Mouse (Mus musculus) CH12.LX (cell line): ENCODE measurements around the gene Mybpc1. TPM values are rescaled to one million over a fixed set of nuclear protein-coding genes. Genes with fewer than 3 reads are reported as not detected.

Source experiments
- DNase-seq: peaks from one replicate; pipeline ENCODE4 v3.0.0-alpha.2; 2013; ENCODE audit errors: extremely low read depth
- H3K27ac ChIP-seq: 2 replicates; pipeline ENCODE4 v1.5.1; 2012; ENCODE audit warnings: low read depth, mild to moderate bottlenecking, control low read depth, moderate library complexity; ENCODE audit not compliant: insufficient read depth
- H3K27me3 ChIP-seq: replicated peaks from 2 replicates; pipeline ENCODE3; 2012; ENCODE audit warnings: inconsistent platforms
- H3K36me3 ChIP-seq, 2 experiments: replicated peaks in 1 of 2; 2 replicates each; pipeline versions ENCODE3 to v1.6.1; 2012; ENCODE audit warnings: inconsistent platforms in 1 of 2, low read length in 1 of 2, mild to moderate bottlenecking in 1 of 2, mixed read lengths in 1 of 2, moderate library complexity in 1 of 2; ENCODE audit not compliant: control insufficient read depth in 1 of 2, insufficient read depth in 1 of 2
- H3K4me1 ChIP-seq, 2 experiments: 2 replicates each; pipeline ENCODE4 v1.6.1; 2012; ENCODE audit warnings: inconsistent platforms in 1 of 2, moderate library complexity in 1 of 2; ENCODE audit not compliant: insufficient read depth in 2 of 2, control insufficient read depth in 1 of 2
- H3K4me2 ChIP-seq: 2 replicates; pipeline ENCODE4 v1.6.1; 2012; ENCODE audit warnings: low read depth, mild to moderate bottlenecking, control low read depth; ENCODE audit not compliant: poor library complexity, insufficient read depth, severe bottlenecking
- H3K4me3 ChIP-seq, 3 experiments: fragments of 150-350 bp in 1 of 3; sonication (generic) in 1 of 3; replicated peaks in 1 of 3; 2 replicates each; pipeline versions ENCODE3 to v1.5.1; 2011 to 2012; ENCODE audit warnings: low read depth in 2 of 3, low read length in 2 of 3, mild to moderate bottlenecking in 2 of 3, moderate library complexity in 2 of 3, control low read depth in 1 of 3, improper control_type of control experiment in 1 of 3, inconsistent platforms in 1 of 3, mixed read lengths in 1 of 3; ENCODE audit not compliant: poor library complexity in 1 of 3
- H3K79me2 ChIP-seq: replicated peaks from 2 replicates; pipeline ENCODE4 v1.6.1; 2012; ENCODE audit warnings: mild to moderate bottlenecking, moderate library complexity; ENCODE audit not compliant: control insufficient read depth, poor library complexity, insufficient read depth, severe bottlenecking; ENCODE audit errors: extremely low read depth
- H3K9ac ChIP-seq: 2 replicates; pipeline ENCODE4 v1.6.1; 2012; ENCODE audit warnings: low read depth, mild to moderate bottlenecking, control low read depth, moderate library complexity; ENCODE audit not compliant: insufficient read depth
- H3K9me3 ChIP-seq: replicated peaks from 2 replicates; pipeline ENCODE3; 2012; ENCODE audit warnings: low read length, inconsistent platforms, mixed read lengths
- CHD1 ChIP-seq: IDR thresholded peaks from 2 replicates; pipeline ENCODE4 v1.6.1; 2012; ENCODE audit warnings: low read depth, low read length, improper control_type of control experiment, inconsistent platforms
- CHD2 ChIP-seq: IDR thresholded peaks from 2 replicates; pipeline ENCODE4 v1.6.1; 2011; ENCODE audit warnings: low read length, improper control_type of control experiment
- EP300 ChIP-seq: IDR thresholded peaks from 2 replicates; pipeline ENCODE4 v1.6.1; 2011; ENCODE audit warnings: low read length, improper control_type of control experiment
- GABPA ChIP-seq: IDR thresholded peaks from 2 replicates; pipeline ENCODE4 v1.6.1; 2012; ENCODE audit warnings: low read depth, low read length, improper control_type of control experiment, inconsistent platforms; ENCODE audit not compliant: insufficient replicate concordance
- IRF4 ChIP-seq: IDR thresholded peaks from 2 replicates; pipeline ENCODE4 v1.6.1; 2014; ENCODE audit warnings: low read depth, mild to moderate bottlenecking, inconsistent platforms, low read length, improper control_type of control experiment
- JUN ChIP-seq: IDR thresholded peaks from 2 replicates; pipeline ENCODE4 v1.6.1; 2011; ENCODE audit warnings: low read depth, mild to moderate bottlenecking, low read length, improper control_type of control experiment, moderate library complexity; ENCODE audit not compliant: insufficient read depth
- MAFK ChIP-seq: IDR thresholded peaks from 2 replicates; pipeline ENCODE4 v1.6.1; 2011; ENCODE audit warnings: low read length, improper control_type of control experiment; ENCODE audit not compliant: insufficient replicate concordance
- MAZ ChIP-seq: IDR thresholded peaks from 2 replicates; pipeline ENCODE4 v1.6.1; 2012; ENCODE audit warnings: low read depth, mild to moderate bottlenecking, inconsistent platforms, low read length, improper control_type of control experiment, moderate library complexity
- MXI1 ChIP-seq: IDR thresholded peaks from 2 replicates; pipeline ENCODE4 v1.6.1; 2011; ENCODE audit warnings: mild to moderate bottlenecking, low read depth, low read length, improper control_type of control experiment
- NELFE ChIP-seq: IDR thresholded peaks from 2 replicates; pipeline ENCODE4 v1.6.1; 2011; ENCODE audit warnings: low read depth, low read length, improper control_type of control experiment
- NRF1 ChIP-seq: IDR thresholded peaks from 2 replicates; pipeline ENCODE4 v1.6.1; 2014; ENCODE audit warnings: low read depth, mild to moderate bottlenecking, inconsistent platforms, low read length, improper control_type of control experiment, moderate library complexity
- POLR2A ChIP-seq: IDR thresholded peaks from 2 replicates; pipeline ENCODE4 v1.6.1; 2011; ENCODE audit warnings: low read depth, mild to moderate bottlenecking, improper control_type of control experiment, low read length
- RCOR1 ChIP-seq: conservative IDR thresholded peaks from 2 replicates; pipeline ENCODE4 v1.6.1; 2012; ENCODE audit warnings: low read depth, mild to moderate bottlenecking, inconsistent platforms, low read length, improper control_type of control experiment
- SIN3A ChIP-seq: IDR thresholded peaks from 2 replicates; pipeline ENCODE4 v1.6.1; 2012; ENCODE audit warnings: low read length, improper control_type of control experiment, inconsistent platforms
- SMC3 ChIP-seq: IDR thresholded peaks from 2 replicates; pipeline ENCODE4 v1.6.1; 2011; ENCODE audit warnings: low read depth, low read length, improper control_type of control experiment
- TBP ChIP-seq: conservative IDR thresholded peaks from 2 replicates; pipeline ENCODE4 v1.6.1; 2011; ENCODE audit warnings: low read depth, low read length, improper control_type of control experiment
- TCF12 ChIP-seq: IDR thresholded peaks from 2 replicates; pipeline ENCODE4 v1.6.1; 2014; ENCODE audit warnings: low read depth, mild to moderate bottlenecking, inconsistent platforms, low read length, improper control_type of control experiment
- ZMIZ1 ChIP-seq: IDR thresholded peaks from 2 replicates; pipeline ENCODE4 v1.6.1; 2012; ENCODE audit warnings: low read depth, mild to moderate bottlenecking, inconsistent platforms, low read length, improper control_type of control experiment
- ZNF384 ChIP-seq: IDR thresholded peaks from 2 replicates; pipeline ENCODE4 v1.6.1; 2012; ENCODE audit warnings: low read depth, low read length, improper control_type of control experiment, inconsistent platforms
- dilution Hi-C: fragments of 300-500 bp; cut with MboI; formaldehyde crosslinking; loops from 2 replicates; pipeline ENCODE4 v1.14.3; 2020; ENCODE audit warnings: low sequenced_read_pairs; ENCODE audit not compliant: extremely low pct_unique_long_range_greater_than_20kb, extremely low pct_ligation_motif_present
- in situ Hi-C: fragments of 300-500 bp; cut with MboI; formaldehyde crosslinking; loops from 3 replicates; pipeline ENCODE4 v1.14.3; 2019; ENCODE audit warnings: low sequenced_read_pairs, low pct_ligation_motif_present, low pct_unique_long_range_greater_than_20kb, mixed read lengths
- polyA plus RNA-seq: library from polyadenylated mRNA; unstranded; fragments of >175 nt; gene quantifications from 2 replicates; pipeline ENCODE4 v1.2.1, GENCODE M21; 2012; ENCODE audit warnings: low read depth; ENCODE audit not compliant: insufficient read length
- total RNA-seq, 2 experiments: library from RNA; depleted of rRNA; stranded (reverse); fragments of 300-350 nt in 1 of 2; fragments of >200 nt in 1 of 2; gene quantifications; 2 replicates each; pipeline ENCODE4 v1.2.3; 2012 to 2014

Gene Mybpc1
- total and polyA plus RNA-seq, 3 experiments = not detected

DNA sequence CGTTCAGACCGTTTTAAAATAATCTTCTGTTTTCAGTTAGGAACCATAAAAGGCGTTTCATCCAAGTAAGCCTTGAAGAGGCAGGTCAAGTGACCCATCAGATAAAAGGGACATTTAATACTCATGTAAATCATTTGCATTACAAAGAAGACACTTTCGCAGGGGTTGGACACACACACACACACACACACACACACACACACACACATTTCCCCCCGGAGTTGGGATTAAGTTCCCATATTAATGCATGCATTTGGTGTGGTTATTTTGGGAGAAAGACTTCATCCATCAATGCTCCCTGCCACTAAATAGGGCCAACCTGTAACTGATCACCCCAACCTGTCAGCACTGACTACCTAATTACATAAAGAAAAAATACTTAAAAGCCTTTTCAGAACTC lies 1.7 kb downstream of the Mybpc1 start:
- Histone ChIP-seq H3K27ac (no peak overlapping the region), H3K79me2 (no peaks in the 10 kb centered on the region), H3K9ac (no peak overlapping the region), H3K4me3 (no peak overlapping the region), H3K9me3 (no peaks in the 10 kb centered on the region), H3K27me3 (no peaks in the 10 kb centered on the region), H3K4me1 (no peaks in the 10 kb centered on the region), H3K4me2 (no peak overlapping the region), H3K36me3 (no peaks in the 10 kb centered on the region)
- dilution Hi-C loops (no loop called here), in situ Hi-C loops (no loop called here)
- no peak for DNase-seq
- TF ChIP-seq SMC3 = no peak
- TF ChIP-seq TCF12 = no peak
- no peak for TF ChIP-seq MAFK
- TF ChIP-seq CHD2 = no peak
- no peak for TF ChIP-seq IRF4
- no peak for TF ChIP-seq RCOR1

DNA sequence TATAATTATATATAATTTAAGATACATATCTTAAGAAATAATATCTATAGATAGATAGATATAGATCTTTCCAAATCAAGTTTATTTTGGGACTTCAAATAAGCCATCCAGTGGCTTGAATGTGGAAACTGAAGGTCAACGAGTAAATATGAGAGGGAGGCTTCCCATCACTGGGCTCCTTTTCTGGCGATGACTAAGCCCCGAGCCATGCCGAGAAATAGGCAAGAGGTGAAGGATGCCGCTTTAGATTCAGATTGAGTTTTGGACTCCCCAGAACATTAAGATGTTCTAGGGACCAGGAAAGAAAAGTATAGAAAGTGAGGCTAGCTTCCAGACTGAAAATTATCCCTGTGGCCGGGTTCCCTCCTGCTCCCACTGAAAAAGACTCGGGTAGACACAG lies 4.4 kb downstream of the Mybpc1 start:
- Histone ChIP-seq H3K4me2 (no peak overlapping the region), H3K79me2 (no peaks in the 10 kb centered on the region), H3K4me3 (no peak overlapping the region), H3K27me3 (no peaks in the 10 kb centered on the region), H3K9me3 (no peaks in the 10 kb centered on the region), H3K27ac (no peak overlapping the region), H3K4me1 (no peaks in the 10 kb centered on the region), H3K36me3 (no peaks in the 10 kb centered on the region), H3K9ac (no peak overlapping the region)
- TF ChIP-seq TBP = no peak
- TF ChIP-seq MAFK = no peak
- no peak for TF ChIP-seq ZNF384
- TF ChIP-seq JUN = no peak
- no peak for TF ChIP-seq SMC3
- TF ChIP-seq ZMIZ1 = no peak
- DNase-seq = no peak
- in situ Hi-C loops = no loop called here
- dilution Hi-C loops = no loop called here

DNA sequence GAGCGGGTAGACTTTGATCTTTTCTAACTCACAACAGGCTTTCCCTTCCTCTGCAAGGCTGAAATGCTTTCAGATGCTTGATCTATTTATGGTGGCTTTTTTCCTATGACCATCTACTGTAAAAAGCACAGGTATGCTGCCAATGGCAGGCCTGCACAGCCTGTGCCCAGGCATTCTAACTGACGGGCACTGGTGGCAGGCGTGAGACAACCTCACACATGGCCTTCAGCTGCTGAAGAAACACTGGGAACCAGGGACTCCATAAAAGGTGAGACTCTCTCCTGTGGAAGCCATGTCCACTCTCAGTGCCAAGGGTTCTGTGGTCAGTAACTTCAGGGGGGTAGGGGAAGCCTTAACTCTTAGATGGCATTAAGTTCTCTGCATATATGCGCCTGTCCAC lies 12.6 kb downstream of the Mybpc1 start:
- Histone ChIP-seq H3K79me2 (no peaks in the 10 kb centered on the region), H3K4me1 (no peaks in the 10 kb centered on the region; a peak in 1 of 4 replicates), H3K36me3 (no peaks in the 10 kb centered on the region), H3K4me3 (no peak overlapping the region), H3K9me3 (no peaks in the 10 kb centered on the region), H3K9ac (no peak overlapping the region), H3K4me2 (no peak overlapping the region), H3K27me3 (no peaks in the 10 kb centered on the region), H3K27ac (no peak overlapping the region)
- no peak for TF ChIP-seq POLR2A
- no peak for TF ChIP-seq SMC3
- no peak for TF ChIP-seq GABPA
- TF ChIP-seq ZNF384 = no peak
- TF ChIP-seq NELFE = no peak
- TF ChIP-seq IRF4 = no peak
- TF ChIP-seq EP300 = no peak
- TF ChIP-seq CHD1 = no peak
- no peak for TF ChIP-seq MXI1
- no peak for TF ChIP-seq MAZ
- TF ChIP-seq SIN3A = no peak
- TF ChIP-seq NRF1 = no peak
- no peak for DNase-seq
- dilution Hi-C loops = no loop called here
- in situ Hi-C loops = loop anchor here (25.0 kb wide), 1 partner anchor 230 kb away; no protein-coding TSS in a partner anchor
